Mouse (Mus musculus) heart, postnatal 0 days (tissue): ENCODE data around the gene Sh3bp5l. TPM values are rescaled to one million over a fixed set of nuclear protein-coding genes. Genes with fewer than 3 reads are reported as not detected.
"Not testable (repeated sequence)": the region's sequence is repeated elsewhere in the genome, so short reads cannot be mapped to it uniquely, and the experiment has no call there.

Experiments
- ATAC-seq: fragments of 200-750 bp; cut with Nextera tagmentation; 2 replicates; pipeline ENCODE4 v1.8.0; 2017; ENCODE audit warnings: low read depth, moderate number of reproducible peaks, moderate library complexity; ENCODE audit not compliant: insufficient read depth
- DNase-seq: peaks from one replicate; pipeline ENCODE4 v3.0.0-alpha.2; 2016; ENCODE audit warnings: low spot score
- H3K27ac ChIP-seq: fragments of 300-500 bp; sonication (generic); 2 replicates; pipeline ENCODE4 v1.5.1; 2014; ENCODE audit warnings: low read depth, mild to moderate bottlenecking
- H3K27me3 ChIP-seq: fragments of 300-500 bp; sonication (generic); 2 replicates; pipeline ENCODE4 v1.6.1; 2014; ENCODE audit warnings: low read length, mixed read lengths; ENCODE audit not compliant: control insufficient read depth, insufficient read depth
- H3K36me3 ChIP-seq: fragments of 300-500 bp; sonication (generic); replicated peaks from 2 replicates; pipeline ENCODE4 v1.6.1; 2014; ENCODE audit warnings: low read length, mixed read lengths; ENCODE audit not compliant: control insufficient read depth, insufficient read depth
- H3K4me1 ChIP-seq: fragments of 300-500 bp; sonication (generic); 2 replicates; pipeline ENCODE4 v1.6.1; 2014; ENCODE audit warnings: antibody characterized with exemption; ENCODE audit not compliant: control insufficient read depth, insufficient read depth
- H3K4me2 ChIP-seq: fragments of 300-500 bp; sonication (generic); 2 replicates; pipeline ENCODE4 v1.6.1; 2014; ENCODE audit warnings: low read depth, mild to moderate bottlenecking, low read length, moderate library complexity
- H3K4me3 ChIP-seq: fragments of 300-500 bp; sonication (generic); 2 replicates; pipeline ENCODE4 v1.5.1; 2014; ENCODE audit warnings: low read depth, low read length
- H3K9ac ChIP-seq: fragments of 300-500 bp; sonication (generic); replicated peaks from 2 replicates; pipeline ENCODE4 v1.6.1; 2014; ENCODE audit warnings: low read depth, low read length, mixed read lengths
- H3K9me3 ChIP-seq: fragments of 300-500 bp; sonication (generic); replicated peaks from 2 replicates; pipeline ENCODE4 v1.6.1; 2016; ENCODE audit warnings: low read length; ENCODE audit not compliant: control insufficient read depth
- CTCF ChIP-seq: IDR thresholded peaks from 2 replicates; pipeline ENCODE4 v1.5.1; 2016; ENCODE audit warnings: antibody characterized with exemption, control low read depth, low read depth
- EP300 ChIP-seq: IDR thresholded peaks from 2 replicates; pipeline ENCODE4 v1.6.1; 2016; ENCODE audit warnings: antibody characterized with exemption, low read depth
- WGBS: fragments of 180-500 bp; shearing (Covaris S2); extraction: QIAGEN DNeasy Blood & Tissue Kit; methylation state at CpG from one replicate; pipeline ENCODE4 v1.1.7; 2014; 5-methylcytosine and 5-hydroxymethylcytosine counted together
- polyA plus RNA-seq: library from polyadenylated mRNA; unstranded; fragments of >200 nt; fragmentation: Nextera tagmentation; extraction: Ambion mirVana; gene quantifications from 2 replicates; pipeline ENCODE4 v1.2.1, GENCODE M21; 2015
- total RNA-seq: library from RNA; depleted of rRNA; stranded (reverse); fragments of >200 nt; gene quantifications from 2 replicates; pipeline ENCODE4 v1.2.3, GENCODE M21; 2014; ENCODE audit warnings: low replicate concordance

Sh3bp5l gene
- total and polyA plus RNA-seq, 2 experiments from 2014 or later = 28.2 to 30.2 TPM

DNA sequence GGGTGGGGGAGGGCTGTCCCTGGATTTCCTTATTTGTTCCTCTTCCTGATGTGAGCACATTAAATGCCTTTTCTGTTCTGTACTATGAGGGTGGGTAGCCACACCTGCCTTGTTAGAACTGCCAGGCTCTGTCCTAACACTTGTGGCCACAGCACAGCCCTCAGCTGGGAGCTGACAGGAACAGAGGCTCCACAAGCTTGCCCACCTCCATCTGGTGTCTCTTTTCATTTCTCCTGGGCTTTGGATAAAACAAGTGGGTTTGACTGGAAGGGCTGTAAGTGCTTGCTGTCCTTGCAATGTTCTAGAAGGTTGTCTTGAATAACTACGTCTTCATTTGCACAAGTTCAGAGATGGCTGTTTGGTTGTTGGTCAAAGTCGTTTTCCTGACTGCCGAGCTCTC, 24.4 kb downstream of the Sh3bp5l start:
- Histone ChIP-seq H3K9me3 (no peaks in the 10 kb centered on the region), H3K36me3 (no peaks in the 10 kb centered on the region), H3K9ac (no peak overlapping the region), H3K4me2 (no peak overlapping the region), H3K27me3 (no peaks in the 10 kb centered on the region), H3K27ac (no peak overlapping the region), H3K4me1 (no peaks in the 10 kb centered on the region), H3K4me3 (no peak overlapping the region)
- DNase-seq = no peak
- TF ChIP-seq EP300 = no peak
- no peak for TF ChIP-seq CTCF
- ATAC-seq = no peak
- 81% methylated on average over 3 of the region's 3 CpGs for WGBS

- DNase-seq (no peak), ATAC-seq (no peak)
- TF ChIP-seq EP300 = no peak
- TF ChIP-seq CTCF = no peak
- H3K27me3 ChIP-seq = no peaks in the 10 kb centered on the region
- no peaks in the 10 kb centered on the region for H3K36me3 ChIP-seq
- H3K27ac ChIP-seq = no peak overlapping the region
- H3K4me1 ChIP-seq = no peaks in the 10 kb centered on the region
- no peak overlapping the region for H3K4me2 ChIP-seq
- no peak overlapping the region for H3K9ac ChIP-seq
- no peaks in the 10 kb centered on the region for H3K9me3 ChIP-seq
- 84% methylated on average over 3 of the region's 3 CpGs for WGBS
- H3K4me3 ChIP-seq = no peak overlapping the region
Observed at GRCm38 (mm10) chr11:58357042-58357441, 26.5 kb downstream of the Sh3bp5l start.

DNA sequence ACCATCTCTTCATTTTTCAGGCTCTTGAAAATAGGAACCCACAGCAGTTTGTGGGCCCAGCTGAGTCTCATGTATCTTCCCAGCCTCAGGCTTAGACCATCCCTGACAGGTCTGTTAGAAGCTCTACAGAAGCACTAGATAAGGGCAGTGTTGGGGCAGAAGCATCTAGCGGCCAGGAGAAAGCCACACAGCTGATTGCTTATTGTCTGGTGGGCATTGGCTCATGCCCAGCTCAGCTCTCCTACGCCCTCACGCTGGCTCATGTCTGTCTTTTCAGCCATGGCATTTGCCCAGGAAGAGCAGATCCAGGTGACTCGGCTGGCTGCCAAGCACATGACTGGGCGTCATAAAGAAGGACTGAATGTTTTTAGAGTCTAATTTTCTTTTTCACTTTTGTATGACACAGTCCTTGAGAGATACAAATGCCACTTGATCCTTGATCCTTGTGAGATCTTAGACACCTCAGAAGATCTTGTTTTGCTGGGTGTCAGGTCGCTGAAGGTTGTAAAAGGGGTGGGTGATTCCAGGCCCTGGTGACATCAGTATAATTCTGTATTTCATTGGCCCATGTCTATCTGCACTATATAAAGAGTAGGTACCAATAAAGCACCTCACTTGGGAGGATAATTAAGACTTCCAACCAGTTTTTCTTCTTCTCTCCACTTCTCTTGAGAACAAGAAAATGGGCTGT, 27.5 kb downstream of the Sh3bp5l start:
- H3K9ac ChIP-seq = no peak overlapping the region
- no peaks in the 10 kb centered on the region for H3K9me3 ChIP-seq
- no peak overlapping the region for H3K27ac ChIP-seq
- no peaks in the 10 kb centered on the region for H3K36me3 ChIP-seq
- no peak overlapping the region for H3K4me3 ChIP-seq
- H3K4me1 ChIP-seq = no peaks in the 10 kb centered on the region
- TF ChIP-seq EP300 (no peak), CTCF (no peak)
- H3K27me3 ChIP-seq = no peaks in the 10 kb centered on the region
- no peak for ATAC-seq
- no peak overlapping the region for H3K4me2 ChIP-seq
- WGBS = 68% methylated on average over 6 of the region's 6 CpGs
- no peak for DNase-seq

GRCm38 (mm10) chr11:58362562-58362961, 32.0 kb downstream of the Sh3bp5l start:
- not testable (repeated sequence) for H3K9ac ChIP-seq, H3K36me3 ChIP-seq, ATAC-seq, H3K4me3 ChIP-seq, H3K4me1 ChIP-seq, H3K27ac ChIP-seq, DNase-seq, H3K4me2 ChIP-seq, H3K9me3 ChIP-seq, H3K27me3 ChIP-seq
- WGBS = no CpG with 5 or more reads among the region's 6 CpGs

DNA sequence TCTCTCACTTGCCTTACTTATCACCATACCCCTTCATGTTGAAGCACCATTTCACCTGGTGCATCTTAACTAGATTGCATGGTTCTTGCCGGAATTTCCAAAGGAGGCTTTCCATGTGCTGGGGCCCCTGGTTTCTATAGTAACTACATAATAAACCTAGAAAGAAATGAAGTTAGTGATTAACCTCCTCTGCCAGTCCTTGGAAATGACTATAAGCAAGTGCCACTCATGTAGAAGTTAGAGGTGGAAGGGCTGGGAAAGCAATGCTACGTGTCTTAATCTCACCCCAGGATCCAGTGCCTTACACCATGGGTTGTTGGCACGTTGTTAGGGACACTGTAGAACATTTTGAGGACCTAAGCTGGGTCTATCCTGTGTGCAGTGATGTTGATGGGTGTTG, 33.9 kb downstream of the Sh3bp5l start:
- no peaks in the 10 kb centered on the region for H3K27me3 ChIP-seq
- no peak overlapping the region for H3K27ac ChIP-seq
- no peak overlapping the region for H3K4me2 ChIP-seq
- H3K36me3 ChIP-seq = no peaks in the 10 kb centered on the region
- no peak for DNase-seq
- H3K9me3 ChIP-seq = no peaks in the 10 kb centered on the region
- no peaks in the 10 kb centered on the region for H3K4me1 ChIP-seq
- TF ChIP-seq CTCF (no peak), EP300 (no peak)
- H3K4me3 ChIP-seq = no peak overlapping the region
- no peak for ATAC-seq
- WGBS = 58% methylated on average over 3 of the region's 3 CpGs
- no peak overlapping the region for H3K9ac ChIP-seq

- ATAC-seq, H3K4me2 ChIP-seq, H3K9me3 ChIP-seq, H3K36me3 ChIP-seq, H3K4me1 ChIP-seq, H3K4me3 ChIP-seq, DNase-seq, H3K9ac ChIP-seq, H3K27ac ChIP-seq, H3K27me3 ChIP-seq: not testable (repeated sequence)
- no CpG with 5 or more reads among the region's 6 CpGs for WGBS
Observed at GRCm38 (mm10) chr11:58366191-58366590, 35.7 kb downstream of the Sh3bp5l start.
